In genomic region chrX:166240751-166241150, GRCm38 (mm10) we compare ENCODE assay signal across 15 mouse cellular contexts. TPM values are rescaled to one million over a fixed set of nuclear protein-coding genes. Genes with fewer than 3 reads are reported as not detected.
DNase-seq lines count a peak whose midpoint lies in the region; ATAC-seq and TF ChIP-seq lines count a peak whose summit lies in the region.
"Had no signal": no experiment of that assay in that cellular context is flagged by ENCODE, and none has a peak within 500 bp of the region (broad histone marks: within the 10 kb centered on the region; RNA-seq: fewer than 3 reads in every experiment).

No protein-coding gene starts in this region.

- H3K9ac ChIP-seq in hindbrain, embryonic 15.5 days = no peak overlapping the region
- H3K9ac ChIP-seq: limb, embryonic 13.5 days; liver, embryonic 14.5 days had no signal

- no peak for ATAC-seq in hindbrain, embryonic 15.5 days (ENCODE audit: low FRiP score, low read depth)
- ATAC-seq: lung, postnatal 0 days had no signal

- H3K4me3 ChIP-seq in layer of hippocampus, adult 2 months = peak overlapping the region; percentile 69
- H3K4me3 ChIP-seq in hindbrain, embryonic 15.5 days = 0 out of 2 replicates have a peak overlapping the region, but pooled peaks have one; percentile 4
- H3K4me3 ChIP-seq: limb, embryonic 13.5 days; megakaryocyte, embryonic 14.5 days had no signal

- H3K9me3 ChIP-seq in hindbrain, embryonic 15.5 days = no peaks in the 10 kb centered on the region
- H3K9me3 ChIP-seq: limb, embryonic 13.5 days had no signal

- 51% methylated on average over 7 of the region's 7 CpGs for WGBS in hindbrain, embryonic 15.5 days

- DNase-seq in layer of hippocampus, adult 2 months (ENCODE audit: low spot score in 2 of 2) = no peak
- DNase-seq in layer of hippocampus, postnatal 25 days (ENCODE audit: extremely low spot score in 1 of 2, low spot score in 1 of 2) = no peak
- DNase-seq in Muller cell, postnatal 12 days (ENCODE audit: inconsistent ontology term) = peak; percentile 36
- DNase-seq in R1 (ENCODE audit: low read depth, low spot score) = peak; percentile 25
- no peak for DNase-seq in kidney, postnatal 10 days
- no peak for DNase-seq in urinary bladder, adult 18-20 months (ENCODE audit: low spot score in 2 of 2)
- DNase-seq: embryo, embryonic 11 days; gastrocnemius, postnatal 25 days; kidney, adult 9 months; thymus, postnatal 25 days had no signal

- peak overlapping the region; percentile 93 for H3K27ac ChIP-seq in layer of hippocampus, adult 2 months
- no peak overlapping the region for H3K27ac ChIP-seq in hindbrain, embryonic 15.5 days (replicated peaks)
- H3K27ac ChIP-seq: limb, embryonic 13.5 days; liver, embryonic 14.5 days had no signal

- no peaks in the 10 kb centered on the region for H3K4me1 ChIP-seq in hindbrain, embryonic 15.5 days (replicated peaks)

- peaks cover 3% of the 10 kb centered on the region; the same call in 1 of the 2 replicates for H3K27me3 ChIP-seq in hindbrain, embryonic 15.5 days

- no peak for TF ChIP-seq CTCF in layer of hippocampus, adult 2 months (conservative IDR thresholded peaks at IDR 0.05)

- peak overlapping the region; percentile 61 for H3K4me2 ChIP-seq in hindbrain, embryonic 15.5 days

- no peaks in the 10 kb centered on the region for H3K36me3 ChIP-seq in hindbrain, embryonic 15.5 days
- H3K36me3 ChIP-seq: limb, embryonic 13.5 days had no signal

RNA-seq across cellular contexts. Expression of gene Gpm6b, which starts 2.0 kb away (rescaled TPM):
- 100 to 1,000 TPM; 664 to 679 TPM for total RNA-seq in layer of hippocampus, adult 2 months (2021)
- total RNA-seq in layer of hippocampus, postnatal 25 days (2021) = 100 to 1,000 TPM; 716 to 752 TPM
- polyA plus RNA-seq in hindbrain, embryonic 15.5 days (2015; fragmentation: Nextera tagmentation; extraction: Ambion mirVana) = 262 and 292 TPM in 2 replicates

Comparison
In these comparisons a context has a peak if more than half of its experiments do, and no peak if none do; other contexts are left out.
1. DNase-seq: peak in Muller cell, postnatal 12 days (single experiment) and R1 (single experiment); none in layer of hippocampus, adult 2 months (0 of 2), layer of hippocampus, postnatal 25 days (0 of 2), kidney, postnatal 10 days (single experiment) and urinary bladder, adult 18-20 months (0 of 2).